In the genomic region with DNA sequence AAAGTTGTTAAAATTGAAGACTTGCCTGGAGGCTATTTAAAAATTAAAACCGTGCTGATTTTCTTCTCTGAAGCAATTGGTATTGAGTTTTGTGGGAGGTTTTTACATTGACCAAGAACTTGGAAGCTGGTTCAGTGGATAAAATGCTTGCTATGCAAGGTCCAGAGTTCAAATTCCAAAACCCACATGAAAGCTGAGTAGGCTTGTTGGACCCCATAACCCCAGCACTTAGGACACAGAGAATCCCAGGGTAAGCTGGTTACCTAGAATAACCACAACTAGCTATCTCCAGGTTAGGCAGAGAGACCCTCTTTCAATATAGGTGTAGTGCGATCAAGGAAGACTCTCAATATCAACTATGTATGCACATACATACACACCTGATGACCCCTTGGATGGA, we compare ENCODE assay signal across 32 mouse cellular contexts. TPM values are rescaled to one million over a fixed set of nuclear protein-coding genes. Genes with fewer than 3 reads are reported as not detected.
"Had no signal": no experiment of that assay in that cellular context is flagged by ENCODE, and none has a peak within 500 bp of the region (broad histone marks: within the 10 kb centered on the region; RNA-seq: fewer than 3 reads in every experiment).

No protein-coding gene starts in this region.

- DNase-seq: layer of hippocampus, adult 9-11 months; liver; lung, adult 18-20 months; lung, postnatal 10 days; lung, postnatal 36 days; retina, postnatal 1 day; thymus, adult 18-20 months; thymus, postnatal 36 days had no signal

- H3K9ac ChIP-seq: limb, embryonic 13.5 days; liver, embryonic 12.5 days; liver, embryonic 15.5 days; lung, embryonic 15.5 days; midbrain, embryonic 13.5 days; neural tube, embryonic 13.5 days had no signal

- H3K27ac ChIP-seq: layer of hippocampus, adult 2 months; limb, embryonic 10.5 days; limb, embryonic 13.5 days; liver, embryonic 12.5 days; liver, embryonic 15.5 days; lung, embryonic 15.5 days; midbrain, embryonic 10.5 days; midbrain, embryonic 13.5 days; neural tube, embryonic 13.5 days had no signal

- ATAC-seq: intestine, postnatal 0 days; liver, embryonic 12.5 days; midbrain, embryonic 13.5 days; midbrain, embryonic 16.5 days had no signal

- H3K4me1 ChIP-seq: liver, embryonic 12.5 days; liver, embryonic 15.5 days; lung, embryonic 15.5 days; megakaryocyte, embryonic 14.5 days; midbrain, embryonic 13.5 days; neural tube, embryonic 13.5 days had no signal

- H3K4me2 ChIP-seq: limb, embryonic 13.5 days; liver, embryonic 12.5 days; liver, embryonic 15.5 days; lung, embryonic 15.5 days; midbrain, embryonic 13.5 days; neural tube, embryonic 13.5 days had no signal

- H3K9me3 ChIP-seq: limb, embryonic 10.5 days; limb, embryonic 13.5 days; liver, embryonic 12.5 days; liver, embryonic 15.5 days; lung, embryonic 15.5 days; midbrain, embryonic 10.5 days; midbrain, embryonic 13.5 days; neural tube, embryonic 13.5 days had no signal

- H3K4me3 ChIP-seq: layer of hippocampus, adult 2 months; limb, embryonic 10.5 days; limb, embryonic 13.5 days; liver, embryonic 12.5 days; liver, embryonic 15.5 days; lung, embryonic 15.5 days; megakaryocyte, embryonic 14.5 days; midbrain, embryonic 10.5 days; midbrain, embryonic 13.5 days; myocyte; neural tube, embryonic 13.5 days had no signal

- H3K27me3 ChIP-seq: limb, embryonic 13.5 days; liver, embryonic 12.5 days; liver, embryonic 15.5 days; lung, embryonic 15.5 days; midbrain, embryonic 13.5 days; neural tube, embryonic 13.5 days had no signal

- H3K36me3 ChIP-seq: limb, embryonic 10.5 days; limb, embryonic 13.5 days; liver, embryonic 12.5 days; liver, embryonic 15.5 days; lung, embryonic 15.5 days; midbrain, embryonic 10.5 days; midbrain, embryonic 13.5 days; neural tube, embryonic 13.5 days had no signal

RNA-seq across cellular contexts. Expression of a gene that starts 16.3 kb away (rescaled TPM):
- total RNA-seq: layer of hippocampus, adult 2 months; layer of hippocampus, postnatal 25 days; left cerebral cortex, adult 18-20 months; left cerebral cortex, postnatal 25 days; neutrophil, adult 5-6 weeks had no signal
- polyA plus RNA-seq: intestine, embryonic 14.5 days; intestine, postnatal 0 days; large intestine, adult 2 months; limb, embryonic 10.5 days; limb, embryonic 13.5 days; liver, embryonic 12.5 days; liver, embryonic 15.5 days; lung, embryonic 15.5 days; midbrain, embryonic 10.5 days; midbrain, embryonic 13.5 days; midbrain, embryonic 16.5 days; myocyte; neural tube, embryonic 13.5 days; small intestine, adult 2 months; stomach, embryonic 16.5 days; urinary bladder, adult 2 months had no signal

RNA-seq across cellular contexts. Expression of a gene that starts 32.9 kb away (rescaled TPM):
- total RNA-seq: layer of hippocampus, adult 2 months; layer of hippocampus, postnatal 25 days; left cerebral cortex, adult 18-20 months; left cerebral cortex, postnatal 25 days; monocyte, adult 5-6 weeks; neutrophil, adult 5-6 weeks had no signal
- polyA plus RNA-seq: intestine, embryonic 14.5 days; intestine, postnatal 0 days; large intestine, adult 2 months; limb, embryonic 10.5 days; limb, embryonic 13.5 days; liver, embryonic 12.5 days; liver, embryonic 15.5 days; lung, embryonic 15.5 days; midbrain, embryonic 10.5 days; midbrain, embryonic 13.5 days; midbrain, embryonic 16.5 days; myocyte; neural tube, embryonic 13.5 days; small intestine, adult 2 months; spleen, adult 2 months; stomach, embryonic 16.5 days; urinary bladder, adult 2 months had no signal
